Mouse (Mus musculus): Measurements from ENCODE around the gene Cpd.

The Cpd gene

GRCm38 (mm10) chr11:76775533-76775932 lies 71.3 kb downstream of the Cpd start:
- DNase-seq, result no peak

GRCm38 (mm10) chr11:76773811-76774210 lies 73.0 kb downstream of the Cpd start:
- DNase-seq, result no peak

GRCm38 (mm10) chr11:76770566-76770965 lies 76.3 kb downstream of the Cpd start:
- no peak for DNase-seq

GRCm38 (mm10) chr11:76763741-76764122 lies 83.1 kb downstream of the Cpd start:
- DNase-seq, result no peak

GRCm38 (mm10) chr11:76763053-76763740 lies 83.6 kb downstream of the Cpd start, which contains the start of gene Gosr1:
Gosr1 (minus strand) TSS chr11:76763579.
- peak; percentile 91 to 94 for DNase-seq

- DNase-seq, result no peak
These were observed 94.5 kb downstream of the Cpd start for GRCm38 (mm10) chr11:76752276-76752675.

GRCm38 (mm10) chr11:76748819-76749218 lies 98.0 kb downstream of the Cpd start:
- DNase-seq, result no peak

- no peak for DNase-seq
These were observed 100.9 kb downstream of the Cpd start for GRCm38 (mm10) chr11:76745921-76746320.

GRCm38 (mm10) chr11:76744550-76744949 lies 102.3 kb downstream of the Cpd start:
- no peak for DNase-seq

GRCm38 (mm10) chr11:76742511-76742910 lies 104.3 kb downstream of the Cpd start:
- DNase-seq, result no peak

GRCm38 (mm10) chr11:76739125-76739524 lies 107.7 kb downstream of the Cpd start:
- peak; percentile 21 to 33 for DNase-seq

GRCm38 (mm10) chr11:76735753-76736324 lies 111.0 kb downstream of the Cpd start:
- DNase-seq, result no peak

GRCm38 (mm10) chr11:76734560-76734959 lies 112.3 kb downstream of the Cpd start:
- no peak for DNase-seq

GRCm38 (mm10) chr11:76730650-76731049 lies 116.2 kb downstream of the Cpd start:
- DNase-seq, result no peak
